Mouse (Mus musculus) ES-E14 (cell line): ENCODE results near the gene Krt6a.

Source experiments
- HCFC1 ChIP-seq: IDR thresholded peaks from 2 replicates; pipeline ENCODE4 v1.6.1; 2012; ENCODE audit warnings: low read length, inconsistent platforms, borderline replicate concordance; ENCODE audit not compliant: insufficient read depth
- MAFK ChIP-seq: IDR thresholded peaks from 2 replicates; pipeline ENCODE4 v1.6.1; 2014; ENCODE audit warnings: mild to moderate bottlenecking, low read depth, low read length, inconsistent platforms; ENCODE audit not compliant: insufficient read depth
- ZC3H11A ChIP-seq: IDR thresholded peaks from 2 replicates; pipeline ENCODE4 v1.6.1; 2012; ENCODE audit warnings: low read depth, mild to moderate bottlenecking, inconsistent platforms, low read length, borderline replicate concordance

DNA sequence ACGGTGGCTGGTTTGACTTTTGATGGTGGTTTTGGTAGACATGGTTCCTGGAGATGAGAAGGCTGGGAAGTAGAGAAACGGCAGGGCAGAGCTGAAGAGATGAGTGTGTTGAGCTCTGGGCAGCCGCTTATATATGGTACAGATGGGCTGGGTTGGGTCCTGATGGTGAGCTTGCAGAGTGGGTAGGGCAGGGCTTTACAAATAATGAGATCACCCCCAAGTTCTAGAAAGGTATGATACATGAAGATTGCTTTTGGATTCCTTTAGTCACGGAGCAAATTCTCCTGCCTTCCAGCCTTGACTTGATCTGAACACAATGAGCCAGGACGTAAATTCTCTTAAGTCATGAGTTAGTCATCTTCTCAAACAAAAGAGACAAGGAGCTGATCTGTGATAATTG, at the start of gene Krt6a:
- no peak for TF ChIP-seq ZC3H11A
- no peak for TF ChIP-seq HCFC1
- TF ChIP-seq MAFK = no peak
